Mouse (Mus musculus) lung, adult 2 months (tissue): Measurements from ENCODE around the gene Ap2a1.

ENCODE experiments used
- CTCF ChIP-seq: fragments of 200-500 bp; IDR thresholded peaks from 2 replicates; pipeline ENCODE4 v1.5.1; 2011; ENCODE audit warnings: mild to moderate bottlenecking, low read length, control low read depth; ENCODE audit not compliant: insufficient read depth
- POLR2A ChIP-seq: fragments of 200-500 bp; IDR thresholded peaks from 2 replicates; pipeline ENCODE4 v1.6.1; 2011; ENCODE audit warnings: low read depth, mild to moderate bottlenecking, control low read depth, low read length, borderline replicate concordance; ENCODE audit errors: extremely low read depth

- TF ChIP-seq POLR2A (no peak), CTCF (no peak)
Observed at GRCm38 (mm10) chr7:44922530-44922929, 6.8 kb downstream of the Ap2a1 start.
